Mouse (Mus musculus): ENCODE measurements around the gene Ipo9.

- TF ChIP-seq CTCF (IDR thresholded peaks at IDR 0.05; ENCODE audit: control insufficient read depth, insufficient read depth, insufficient read length) (no peak), USF1 (IDR thresholded peaks at IDR 0.05; ENCODE audit: low read depth) (no peak), CEBPB (IDR thresholded peaks at IDR 0.05; ENCODE audit: low read depth) (no peak), MYOG (IDR thresholded peaks at IDR 0.05; ENCODE audit: control insufficient read depth, extremely low read depth, insufficient read length) (no peak)
Measured at GRCm38 (mm10) chr1:135405356-135405755, 24.9 kb downstream of the Ipo9 start.
